Comparison of ENCODE assay signal across 17 mouse cellular contexts in genomic region chr16:33578462-33578861, GRCm38 (mm10).
DNase-seq lines count a peak whose midpoint lies in the region.
"Had no signal": no experiment of that assay in that cellular context is flagged by ENCODE, and none has a peak within 500 bp of the region (broad histone marks: within the 10 kb centered on the region; RNA-seq: fewer than 3 reads in every experiment).

No protein-coding gene starts in this region.

- H3K9me3 ChIP-seq in embryonic facial prominence, embryonic 10.5 days: no peaks in the 10 kb centered on the region
- H3K9me3 ChIP-seq: embryonic facial prominence, embryonic 15.5 days; forebrain, embryonic 12.5 days; G1E; limb, embryonic 15.5 days had no signal

- 0 out of 2 replicates have a peak overlapping the region, but pooled peaks have one; percentile 21 for H3K27ac ChIP-seq in embryonic facial prominence, embryonic 10.5 days (replicated peaks)
- H3K27ac ChIP-seq: embryonic facial prominence, embryonic 15.5 days; forebrain, embryonic 12.5 days; limb, embryonic 15.5 days had no signal

- peak; percentile 95 for DNase-seq in heart, adult 11 months
- no peak for DNase-seq in heart, postnatal 25 days (ENCODE audit: low spot score)
- no peak for DNase-seq in embryonic facial prominence, embryonic 10.5 days (ENCODE audit: low spot score)
- DNase-seq in heart, adult 8-10 months (ENCODE audit: low spot score): peak; percentile 63
- DNase-seq in heart, postnatal 14 days: peak; percentile 57 to 61
- no peak for DNase-seq in cerebellum, postnatal 4 days (ENCODE audit: low spot score in 2 of 2)
- no peak for DNase-seq in testis, postnatal 10 days (ENCODE audit: low spot score)
- DNase-seq: adrenal gland, postnatal 25 days; cerebellum, adult 9-10 months; kidney, adult 8-10 months; kidney, postnatal 4 days; right cerebral cortex, postnatal 25 days; thymus, postnatal 25 days had no signal

- H3K27me3 ChIP-seq in embryonic facial prominence, embryonic 10.5 days (replicated peaks; ENCODE audit: low read depth, poor library complexity, severe bottlenecking): 0 out of 2 replicates have a peak, but pooled peaks cover 5% of the 10 kb centered on the region
- H3K27me3 ChIP-seq: embryonic facial prominence, embryonic 15.5 days; forebrain, embryonic 12.5 days; limb, embryonic 15.5 days had no signal

- peaks cover 26% of the 10 kb centered on the region for H3K4me1 ChIP-seq in embryonic facial prominence, embryonic 10.5 days

- WGBS in embryonic facial prominence, embryonic 10.5 days: 87% methylated on average over 3 of the region's 3 CpGs

- no peaks in the 10 kb centered on the region for H3K36me3 ChIP-seq in embryonic facial prominence, embryonic 10.5 days (replicated peaks)
- H3K36me3 ChIP-seq: embryonic facial prominence, embryonic 15.5 days; forebrain, embryonic 12.5 days; G1E; limb, embryonic 15.5 days had no signal

- H3K4me3 ChIP-seq in embryonic facial prominence, embryonic 10.5 days: no peak overlapping the region
- H3K4me3 ChIP-seq: embryonic facial prominence, embryonic 15.5 days; forebrain, embryonic 12.5 days; limb, embryonic 15.5 days had no signal

- intact Hi-C loops in heart, postnatal 25 days (cut with DNase I): loop anchor here (2.0 kb wide), 1 partner anchor 16 kb away; no protein-coding TSS in a partner anchor
- intact Hi-C loops in heart, postnatal 14 days (cut with DNase I): no loop called here

Comparison
In these comparisons a context has a peak if more than half of its experiments do, and no peak if none do; other contexts are left out.
1. DNase-seq: peak in heart, adult 11 months (single experiment), heart, adult 8-10 months (single experiment) and heart, postnatal 14 days (2 of 2); none in heart, postnatal 25 days (single experiment), embryonic facial prominence, embryonic 10.5 days (single experiment), cerebellum, postnatal 4 days (0 of 2) and testis, postnatal 10 days (single experiment).